Mouse (Mus musculus) lung, adult 2 months (tissue): ENCODE data around the gene Aamp.

Experiments used
- CTCF ChIP-seq: fragments of 200-500 bp; IDR thresholded peaks from 2 replicates; pipeline ENCODE4 v1.5.1; 2011; ENCODE audit warnings: mild to moderate bottlenecking, low read length, control low read depth; ENCODE audit not compliant: insufficient read depth
- POLR2A ChIP-seq: fragments of 200-500 bp; IDR thresholded peaks from 2 replicates; pipeline ENCODE4 v1.6.1; 2011; ENCODE audit warnings: low read depth, mild to moderate bottlenecking, control low read depth, low read length, borderline replicate concordance; ENCODE audit errors: extremely low read depth

GRCm38 (mm10) chr1:74298157-74298750, 13.7 kb upstream of the Aamp start:
- no peak for TF ChIP-seq POLR2A
- no peak for TF ChIP-seq CTCF
